Mouse (Mus musculus): ENCODE measurements around the gene Ell. TPM values are rescaled to one million over a fixed set of nuclear protein-coding genes. Genes with fewer than 3 reads are reported as not detected.

The Ell gene
- polyA plus RNA-seq, 1 experiment from 2014 or later: 19.9 TPM

GRCm38 (mm10) chr8:70544200-70544687 is 5.0 kb downstream of the Ell start:
- Histone ChIP-seq H3K27ac (no peak overlapping the region), H3K4me2 (no peak overlapping the region), H3K9ac (no peak overlapping the region), H3K9me3 (no peaks in the 10 kb centered on the region), H3K4me3 (no peak overlapping the region), H3K27me3 (replicated peaks) (no peaks in the 10 kb centered on the region), H3K4me1 (peaks cover 41% of the 10 kb centered on the region), H3K36me3 (replicated peaks) (no peaks in the 10 kb centered on the region)
- no peak for ATAC-seq (replicated peaks)
- 67% methylated on average over 6 of the region's 6 CpGs for WGBS

GRCm38 (mm10) chr8:70546412-70546811 is 7.2 kb downstream of the Ell start:
- Histone ChIP-seq H3K4me3 (no peak overlapping the region), H3K9ac (no peak overlapping the region), H3K27ac (no peak overlapping the region), H3K9me3 (no peaks in the 10 kb centered on the region), H3K4me2 (no peak overlapping the region), H3K4me1 (peaks cover 26% of the 10 kb centered on the region), H3K27me3 (replicated peaks) (no peaks in the 10 kb centered on the region), H3K36me3 (replicated peaks) (no peaks in the 10 kb centered on the region)
- ATAC-seq (replicated peaks): no peak
- 93% methylated on average over 4 of the region's 4 CpGs for WGBS

DNA sequence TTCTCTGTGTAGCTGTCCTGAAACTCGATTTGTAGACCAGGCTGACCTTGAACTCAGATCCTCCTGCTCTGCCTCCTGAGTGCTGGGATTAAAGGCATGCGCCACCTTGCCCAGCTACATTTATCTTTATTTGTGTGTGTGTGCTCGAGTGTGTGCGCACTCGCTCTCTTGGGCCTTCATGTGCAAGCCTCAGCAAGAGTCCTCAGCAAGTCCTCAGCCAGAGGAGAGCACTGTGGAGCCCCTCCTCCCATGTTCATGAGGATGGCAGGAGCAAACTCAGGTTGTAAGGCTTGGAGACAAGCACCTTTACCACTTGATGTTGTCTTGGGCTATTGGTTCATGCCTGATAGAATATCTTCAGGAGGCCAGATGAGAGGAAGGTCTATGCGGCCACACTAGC is 8.5 kb downstream of the Ell start:
- 0 out of 2 replicates have a peak, but pooled peaks cover 19% of the 10 kb centered on the region for H3K4me1 ChIP-seq
- no peaks in the 10 kb centered on the region for H3K9me3 ChIP-seq
- H3K4me3 ChIP-seq: no peak overlapping the region
- no peak for ATAC-seq (replicated peaks)
- H3K9ac ChIP-seq: no peak overlapping the region
- WGBS: 89% methylated on average over 6 of the region's 6 CpGs
- no peaks in the 10 kb centered on the region for H3K27me3 ChIP-seq (replicated peaks)
- H3K4me2 ChIP-seq: no peak overlapping the region
- no peaks in the 10 kb centered on the region for H3K36me3 ChIP-seq (replicated peaks)
- no peak overlapping the region for H3K27ac ChIP-seq

- no peak for ATAC-seq (replicated peaks)
- H3K9me3 ChIP-seq: no peaks in the 10 kb centered on the region
- H3K27ac ChIP-seq: no peak overlapping the region
- H3K9ac ChIP-seq: no peak overlapping the region
- H3K27me3 ChIP-seq (replicated peaks): no peaks in the 10 kb centered on the region
- no peak overlapping the region for H3K4me3 ChIP-seq
- no peak overlapping the region for H3K4me2 ChIP-seq
- WGBS: 92% methylated on average over 10 of the region's 10 CpGs
- H3K4me1 ChIP-seq: peaks cover 14% of the 10 kb centered on the region
- no peaks in the 10 kb centered on the region for H3K36me3 ChIP-seq (replicated peaks)
Observed at GRCm38 (mm10) chr8:70549412-70550184, 10.3 kb downstream of the Ell start.

DNA sequence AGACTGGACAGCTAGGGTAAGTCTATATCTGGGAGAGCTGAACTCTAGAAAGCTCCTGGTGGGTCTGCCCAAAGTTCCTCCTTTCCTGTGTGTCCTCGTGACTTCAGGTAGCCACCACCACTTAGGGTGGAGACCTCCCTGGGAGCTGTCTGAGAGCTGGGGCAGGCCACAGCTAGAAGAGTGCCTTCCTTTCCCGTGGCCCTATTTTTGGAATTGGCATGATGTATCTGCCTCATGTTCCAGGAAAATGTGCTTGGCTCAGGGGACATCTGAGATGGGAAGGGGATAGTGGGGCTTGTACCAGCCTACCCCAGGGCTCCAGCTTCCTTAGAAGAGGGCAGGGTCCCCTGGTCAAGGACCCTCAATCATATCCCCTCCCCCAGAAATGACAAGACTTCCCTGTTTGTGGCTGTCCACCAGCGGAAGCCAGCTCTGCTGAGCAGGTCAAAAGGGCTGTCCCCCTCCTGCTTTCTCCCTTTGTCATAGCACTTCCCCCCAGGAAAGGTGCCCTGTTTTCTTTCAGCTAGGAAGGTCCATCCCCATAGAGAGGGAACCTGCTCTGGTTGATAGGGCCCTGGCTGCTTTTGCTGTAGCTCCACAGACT is 12.4 kb downstream of the Ell start:
- Histone ChIP-seq H3K27ac (no peak overlapping the region), H3K9ac (no peak overlapping the region), H3K4me2 (no peak overlapping the region), H3K9me3 (no peaks in the 10 kb centered on the region), H3K36me3 (replicated peaks) (no peaks in the 10 kb centered on the region), H3K4me3 (no peak overlapping the region), H3K27me3 (replicated peaks) (no peaks in the 10 kb centered on the region), H3K4me1 (peaks cover 14% of the 10 kb centered on the region)
- 81% methylated on average over 3 of the region's 3 CpGs for WGBS
- ATAC-seq (replicated peaks): no peak

- Histone ChIP-seq H3K9ac (no peak overlapping the region), H3K4me2 (no peak overlapping the region), H3K27me3 (replicated peaks) (no peaks in the 10 kb centered on the region), H3K4me1 (peaks cover 14% of the 10 kb centered on the region), H3K9me3 (no peaks in the 10 kb centered on the region), H3K4me3 (no peak overlapping the region), H3K27ac (no peak overlapping the region), H3K36me3 (replicated peaks) (no peaks in the 10 kb centered on the region)
- 57% methylated on average over 1 of the region's 1 CpGs for WGBS
- ATAC-seq (replicated peaks): no peak
Observed at GRCm38 (mm10) chr8:70552836-70553235, 13.6 kb downstream of the Ell start.

GRCm38 (mm10) chr8:70553740-70554139 is 14.5 kb downstream of the Ell start:
- Histone ChIP-seq H3K4me2 (no peak overlapping the region), H3K27ac (no peak overlapping the region), H3K9ac (no peak overlapping the region), H3K9me3 (no peaks in the 10 kb centered on the region), H3K27me3 (replicated peaks) (no peaks in the 10 kb centered on the region), H3K36me3 (replicated peaks) (no peaks in the 10 kb centered on the region), H3K4me3 (no peak overlapping the region), H3K4me1 (peaks cover 14% of the 10 kb centered on the region)
- no peak for ATAC-seq (replicated peaks)

GRCm38 (mm10) chr8:70555079-70555747 is 16.0 kb downstream of the Ell start:
- Histone ChIP-seq H3K27ac (no peak overlapping the region), H3K4me2 (no peak overlapping the region), H3K9ac (no peak overlapping the region), H3K4me1 (peaks cover 14% of the 10 kb centered on the region), H3K9me3 (no peaks in the 10 kb centered on the region), H3K27me3 (replicated peaks) (no peaks in the 10 kb centered on the region), H3K36me3 (replicated peaks) (no peaks in the 10 kb centered on the region), H3K4me3 (no peak overlapping the region)
- WGBS: 93% methylated on average over 4 of the region's 4 CpGs
- no peak for ATAC-seq (replicated peaks)

- Histone ChIP-seq H3K27me3 (replicated peaks) (no peaks in the 10 kb centered on the region), H3K36me3 (replicated peaks) (no peaks in the 10 kb centered on the region), H3K4me3 (no peak overlapping the region), H3K9me3 (no peaks in the 10 kb centered on the region), H3K4me1 (peaks cover 8% of the 10 kb centered on the region), H3K4me2 (no peak overlapping the region), H3K27ac (no peak overlapping the region), H3K9ac (no peak overlapping the region)
- 69% methylated on average over 4 of the region's 4 CpGs for WGBS
- no peak for ATAC-seq (replicated peaks)
Observed at GRCm38 (mm10) chr8:70558334-70558733, 19.1 kb downstream of the Ell start.

DNA sequence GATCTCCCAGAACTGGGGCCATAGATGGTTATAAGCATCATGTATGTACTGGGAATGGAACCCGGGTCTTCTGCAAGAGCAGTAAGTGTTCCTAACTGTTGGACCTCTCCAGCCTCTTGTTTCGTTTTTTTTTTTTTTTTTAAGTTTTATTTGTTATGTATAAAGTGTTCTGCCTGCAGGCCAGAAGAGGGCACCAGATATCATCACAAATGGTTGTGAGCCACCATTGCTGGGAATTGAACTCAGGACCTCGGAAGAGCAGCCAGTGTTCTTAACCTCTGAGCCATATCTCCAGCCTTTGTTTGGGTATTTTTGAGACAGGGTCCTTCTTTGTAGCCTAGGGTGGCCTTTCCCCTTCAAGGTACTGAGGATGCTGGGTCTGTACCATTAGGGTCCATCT is 19.7 kb downstream of the Ell start:
- Histone ChIP-seq H3K4me3 (no peak overlapping the region), H3K9me3 (no peaks in the 10 kb centered on the region), H3K9ac (no peak overlapping the region), H3K4me2 (no peak overlapping the region), H3K36me3 (replicated peaks) (no peaks in the 10 kb centered on the region), H3K27me3 (replicated peaks) (no peaks in the 10 kb centered on the region), H3K27ac (no peak overlapping the region), H3K4me1 (peaks cover 2% of the 10 kb centered on the region)
- 86% methylated on average over 3 of the region's 3 CpGs for WGBS
- ATAC-seq (replicated peaks): no peak

DNA sequence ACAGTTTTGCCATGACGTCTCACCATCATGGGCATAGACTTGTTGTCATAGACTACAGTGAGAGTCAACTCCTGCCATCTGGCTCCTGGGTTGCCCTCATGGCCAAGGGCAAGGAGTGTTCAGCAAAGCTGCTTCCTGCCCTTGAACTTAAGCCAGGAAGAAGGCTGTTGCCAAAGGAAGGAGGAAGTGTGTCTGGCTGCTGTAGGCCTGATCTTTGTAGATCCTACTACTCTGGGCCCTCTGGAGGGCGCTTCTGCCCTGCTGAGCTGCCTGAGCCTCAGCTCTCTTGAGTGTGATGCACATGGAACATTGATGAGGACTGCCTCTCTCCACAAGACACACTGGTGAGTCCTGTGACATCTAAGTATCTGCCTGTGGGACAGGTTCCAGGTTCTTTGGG is 20.8 kb downstream of the Ell start:
- ATAC-seq (replicated peaks): no peak

DNA sequence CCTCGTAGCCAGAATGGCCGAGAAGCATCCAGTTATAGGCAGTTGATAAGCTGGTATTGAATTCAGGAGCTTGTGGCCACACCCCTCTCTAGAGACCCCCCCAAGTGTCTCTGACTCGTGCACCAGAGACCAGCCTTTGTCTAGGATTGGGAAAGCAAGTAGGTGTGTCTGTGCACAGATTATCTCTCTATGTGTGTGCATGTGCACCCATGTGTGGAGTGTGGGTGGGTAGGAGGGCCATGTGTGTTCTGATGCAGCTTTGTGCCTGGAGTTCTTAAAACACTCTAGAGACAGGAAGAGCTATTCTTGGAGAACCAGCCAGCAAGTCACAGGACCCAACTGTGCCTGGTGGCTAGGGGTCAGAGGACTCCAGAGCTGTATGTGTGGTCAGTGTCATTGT is 21.3 kb downstream of the Ell start:
- no peaks in the 10 kb centered on the region for H3K27me3 ChIP-seq (replicated peaks)
- H3K9me3 ChIP-seq: no peaks in the 10 kb centered on the region
- no peak for ATAC-seq (replicated peaks)
- H3K27ac ChIP-seq: no peak overlapping the region
- no peak overlapping the region for H3K9ac ChIP-seq
- no peaks in the 10 kb centered on the region for H3K36me3 ChIP-seq (replicated peaks)
- 58% methylated on average over 3 of the region's 3 CpGs for WGBS
- no peak overlapping the region for H3K4me3 ChIP-seq
- peaks cover 5% of the 10 kb centered on the region; the same call in 1 of the 2 replicates for H3K4me1 ChIP-seq
- H3K4me2 ChIP-seq: no peak overlapping the region

More for the DNA sequence above, 20.8 kb downstream of the Ell start:
- Histone ChIP-seq H3K27ac (no peak overlapping the region), H3K4me3 (no peak overlapping the region), H3K4me1 (peaks cover 5% of the 10 kb centered on the region; the same call in 1 of the 2 replicates), H3K9me3 (no peaks in the 10 kb centered on the region), H3K27me3 (replicated peaks) (no peaks in the 10 kb centered on the region), H3K9ac (no peak overlapping the region), H3K36me3 (replicated peaks) (no peaks in the 10 kb centered on the region), H3K4me2 (no peak overlapping the region)
- 90% methylated on average over 2 of the region's 2 CpGs for WGBS

Measured in midbrain, embryonic 15.5 days (tissue).